Mouse (Mus musculus): ENCODE measurements at regions not wholly inside any gene's neighbourhood (a gene's known extent, or its start where the extent isn't known, plus 50 kb on each side); places are given as distances from the start of the nearest gene placed in this dataset.

DNA sequence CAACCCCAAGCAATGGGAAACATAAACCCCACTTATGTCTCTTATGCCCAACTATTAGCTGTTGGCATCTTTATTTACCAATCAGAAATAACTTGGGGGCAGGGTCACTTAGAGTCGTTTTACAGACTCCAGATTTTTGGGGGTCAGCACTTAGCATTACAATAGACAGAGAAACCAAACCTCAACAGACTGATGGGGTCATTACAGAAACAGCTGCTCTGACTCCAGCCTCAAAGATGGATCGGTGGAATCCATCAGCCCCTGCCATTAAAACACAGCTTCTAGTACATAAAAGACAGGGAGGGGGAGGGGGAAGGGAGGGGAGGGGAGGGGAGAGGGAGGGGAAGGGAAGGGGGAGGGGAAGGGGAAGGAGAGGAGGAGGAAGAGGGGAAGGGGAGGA lies 69.9 kb upstream of the Gm47985 start:
- H3K27ac ChIP-seq, result no peak overlapping the region
- no peak for TF ChIP-seq CTCF (conservative IDR thresholded peaks at IDR 0.05)

DNA sequence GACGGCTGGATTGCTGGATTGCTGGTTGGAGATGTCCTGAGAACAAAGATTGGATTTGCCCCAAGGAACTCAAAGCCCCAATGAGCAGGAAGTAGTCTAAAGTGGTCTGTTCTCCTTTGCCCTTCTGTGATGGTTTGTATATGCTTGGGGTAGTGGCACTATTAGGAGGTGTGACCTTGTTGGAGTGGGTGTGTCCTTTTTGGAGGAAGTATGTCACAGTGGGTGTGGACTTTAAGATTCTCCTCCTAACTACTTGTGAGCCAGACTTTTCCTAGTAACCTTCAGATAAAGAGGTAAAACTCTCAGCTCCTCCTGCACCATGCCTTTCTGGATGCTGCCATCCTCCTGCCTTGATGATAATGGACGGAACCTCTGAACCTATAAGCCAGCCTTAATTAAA lies 69.1 kb upstream of the Gm47985 start:
- H3K4me3 ChIP-seq, result no peak overlapping the region
- no peak overlapping the region for H3K27ac ChIP-seq
- no peak for DNase-seq (ENCODE audit: low spot score in 2 of 2)
- no peak for TF ChIP-seq CTCF (conservative IDR thresholded peaks at IDR 0.05)

More for the DNA sequence above, 69.9 kb upstream of the Gm47985 start:
- DNase-seq (ENCODE audit: low spot score in 2 of 2), result no peak
- no peak overlapping the region for H3K4me3 ChIP-seq

DNA sequence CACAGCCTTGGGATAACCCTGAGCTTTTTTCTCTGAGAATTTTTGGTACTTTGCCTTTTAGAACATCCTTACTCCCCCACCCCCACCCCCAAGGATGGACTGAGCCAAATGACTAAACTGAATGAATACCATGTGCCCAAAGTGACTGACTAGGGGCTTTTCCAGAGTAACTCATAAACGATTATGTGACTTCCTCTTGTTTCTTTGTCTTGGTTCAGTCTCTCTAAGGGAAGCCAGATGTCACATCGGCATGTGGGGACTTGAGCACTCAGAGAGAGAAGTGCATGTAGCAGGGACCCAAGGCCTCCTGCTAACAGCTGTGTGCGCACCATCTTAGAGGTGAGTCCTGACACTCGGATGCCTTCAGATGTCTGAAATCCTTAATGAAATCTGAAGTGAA lies 63.8 kb upstream of the Gm47985 start:
- H3K4me3 ChIP-seq, result no peak overlapping the region
- no peak overlapping the region for H3K27ac ChIP-seq
- no peak for DNase-seq (ENCODE audit: low spot score in 2 of 2)
- TF ChIP-seq CTCF (conservative IDR thresholded peaks at IDR 0.05), result no peak

DNA sequence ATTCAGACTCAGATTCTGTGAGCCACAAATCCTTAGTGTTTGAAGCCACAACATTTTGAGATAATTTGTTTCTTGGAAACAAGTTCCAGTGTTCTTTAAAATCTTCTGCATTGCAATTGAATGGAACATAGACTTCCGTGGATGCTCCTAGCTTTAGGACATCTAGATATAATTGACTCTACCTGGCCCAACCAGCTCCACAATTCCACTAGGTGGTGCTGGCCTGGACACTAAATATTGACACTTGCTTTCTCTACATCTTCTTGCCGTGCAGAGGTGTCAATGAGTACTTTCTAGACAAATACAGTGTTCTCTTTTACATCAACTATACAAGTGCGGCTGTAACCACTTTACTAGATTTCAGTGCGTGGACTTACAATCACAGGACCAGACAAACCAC lies 63.4 kb upstream of the Gm47985 start:
- H3K27ac ChIP-seq, result no peak overlapping the region
- no peak overlapping the region for H3K4me3 ChIP-seq
- 0 out of 2 replicates have a peak, but pooled peaks have one; percentile 14 for TF ChIP-seq CTCF (conservative IDR thresholded peaks at IDR 0.05)
- DNase-seq (ENCODE audit: low spot score in 2 of 2), result no peak

DNA sequence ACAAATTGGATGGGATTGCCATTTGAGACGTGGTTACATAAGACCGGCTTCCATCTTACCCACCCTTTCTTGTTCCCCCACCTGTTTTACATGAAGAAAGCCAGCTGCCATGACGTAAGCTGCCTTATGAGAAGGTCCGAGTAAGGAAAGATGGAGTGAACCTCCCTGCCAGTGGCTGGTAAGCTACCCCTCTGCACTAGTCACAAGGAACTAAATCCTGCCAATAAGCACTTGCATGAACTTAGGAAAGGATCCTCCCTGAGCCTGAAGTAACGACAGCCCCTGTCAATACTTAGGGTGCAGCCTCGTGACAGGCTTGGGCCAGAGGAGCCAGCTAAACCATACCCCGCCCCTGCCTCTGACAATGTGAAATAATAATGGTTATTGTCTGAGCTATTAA lies 62.8 kb upstream of the Gm47985 start:
- TF ChIP-seq CTCF (conservative IDR thresholded peaks at IDR 0.05), result no peak
- H3K27ac ChIP-seq, result no peak overlapping the region
- no peak for DNase-seq (ENCODE audit: low spot score in 2 of 2)
- H3K4me3 ChIP-seq, result no peak overlapping the region

DNA sequence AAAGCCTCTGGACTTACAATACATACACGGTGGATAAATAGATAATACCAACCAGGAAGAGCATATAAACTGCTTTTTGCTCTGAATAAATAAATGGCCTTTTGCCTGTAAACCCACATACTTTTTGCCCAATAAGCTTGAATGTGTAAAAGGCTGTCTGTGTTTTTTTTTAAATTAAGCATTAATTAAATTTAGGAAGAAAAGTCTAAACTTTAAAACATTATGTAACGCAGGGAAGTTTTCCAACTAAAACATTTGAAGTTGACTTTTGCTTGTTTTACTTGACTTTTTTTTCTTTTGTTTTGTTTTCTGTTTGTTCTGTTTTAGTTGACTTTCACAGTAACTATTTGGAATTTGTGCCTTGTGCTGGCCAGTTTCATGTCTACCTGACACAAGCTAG lies 60.7 kb upstream of the Gm47985 start:
- Histone ChIP-seq H3K27ac (no peak overlapping the region), H3K4me3 (no peak overlapping the region)
- no peak for DNase-seq (ENCODE audit: low spot score in 2 of 2)
- no peak for TF ChIP-seq CTCF (conservative IDR thresholded peaks at IDR 0.05)

DNA sequence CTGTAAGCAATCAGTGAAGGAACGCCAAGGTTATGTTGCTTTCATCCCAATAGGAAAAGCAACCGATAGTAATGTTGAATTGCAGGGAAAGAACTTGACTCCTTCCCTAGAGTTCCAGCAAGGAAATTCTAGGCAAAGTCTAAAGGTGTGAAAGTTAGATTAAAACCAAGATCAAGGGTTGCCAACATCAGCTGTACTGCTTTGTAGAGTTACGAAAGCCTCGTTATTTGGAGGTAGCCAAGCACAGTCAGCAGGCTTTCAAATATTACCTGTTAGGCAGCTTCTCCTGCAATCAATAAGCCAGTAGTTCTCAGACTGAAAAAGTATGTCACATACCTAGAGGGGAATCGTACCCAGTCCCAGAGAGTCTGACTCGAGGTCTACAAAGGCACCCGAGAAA lies 58.4 kb upstream of the Gm47985 start:
- no peak for DNase-seq (ENCODE audit: low spot score in 2 of 2)
- Histone ChIP-seq H3K4me3 (no peak overlapping the region), H3K27ac (no peak overlapping the region)
- no peak for TF ChIP-seq CTCF (conservative IDR thresholded peaks at IDR 0.05)

DNA sequence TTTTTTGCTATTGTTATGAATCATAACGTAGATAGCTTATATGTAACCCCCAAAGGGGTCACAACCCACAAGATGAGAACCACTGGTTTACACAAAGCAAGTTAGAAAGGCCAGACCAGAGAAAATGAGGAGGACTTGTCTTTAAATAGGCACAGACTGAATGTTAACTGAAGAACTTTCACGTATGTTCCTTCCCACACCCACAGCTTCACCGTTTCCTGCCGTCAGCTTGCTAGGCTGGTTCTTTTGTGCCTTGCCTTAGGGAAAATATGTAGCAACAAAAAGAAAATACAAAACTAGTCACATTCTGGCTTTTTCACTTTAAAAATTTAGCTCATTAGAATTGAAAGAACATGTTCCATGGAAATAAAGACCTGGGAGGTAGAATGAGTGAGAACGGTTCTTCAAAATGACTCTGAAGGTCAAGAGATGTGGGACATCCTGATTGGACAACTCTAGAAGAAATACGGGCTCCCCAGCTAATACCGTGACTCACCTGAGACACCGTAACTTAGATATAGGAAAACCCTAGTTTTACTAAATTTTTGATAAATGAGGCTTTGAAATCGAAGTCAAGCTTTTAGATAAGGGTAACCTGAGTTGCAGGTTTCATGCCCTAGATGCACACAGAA lies 57.2 kb upstream of the Gm47985 start:
- Histone ChIP-seq H3K4me3 (no peak overlapping the region), H3K27ac (no peak overlapping the region)
- no peak for DNase-seq (ENCODE audit: low spot score in 2 of 2)

DNA sequence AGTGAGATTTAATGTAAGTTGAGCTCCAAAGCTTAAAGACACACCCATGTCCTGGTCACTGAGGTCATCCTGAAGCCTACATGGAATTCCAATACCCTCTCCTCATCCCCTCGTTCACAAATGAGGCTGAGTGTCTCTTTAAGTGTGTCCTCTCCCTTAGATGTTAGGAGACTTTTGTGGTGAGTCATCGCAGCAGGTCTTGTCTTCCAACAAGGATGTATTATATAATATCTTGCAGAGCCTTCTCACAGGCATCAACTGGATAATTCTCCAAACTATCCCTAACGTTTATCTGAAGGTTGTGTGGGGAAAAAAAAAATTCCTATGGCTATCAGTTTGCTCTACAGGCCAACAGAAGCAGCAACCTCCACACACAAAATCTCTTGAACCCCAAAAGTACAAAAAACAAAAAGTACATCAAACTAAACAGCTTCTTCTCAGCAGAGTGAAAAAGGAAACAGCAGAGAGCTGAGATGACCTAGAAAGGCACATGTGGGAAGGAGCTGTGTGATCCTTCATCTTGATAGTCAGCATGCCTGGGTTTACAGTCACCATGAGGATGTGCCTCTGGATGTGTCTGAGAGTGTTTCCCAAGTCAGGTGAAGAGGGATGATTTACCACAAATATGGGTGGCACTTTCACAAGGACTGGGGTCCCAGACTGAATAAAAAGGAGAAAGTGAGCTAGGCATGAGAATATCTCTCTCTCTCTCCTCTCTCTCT lies 56.4 kb upstream of the Gm47985 start:
- DNase-seq (ENCODE audit: low spot score in 2 of 2), result no peak
- Histone ChIP-seq H3K27ac (no peak overlapping the region), H3K4me3 (no peak overlapping the region)
- TF ChIP-seq CTCF (conservative IDR thresholded peaks at IDR 0.05), result no peak

More for the DNA sequence above, 57.2 kb upstream of the Gm47985 start:
- no peak for TF ChIP-seq CTCF (conservative IDR thresholded peaks at IDR 0.05)

DNA sequence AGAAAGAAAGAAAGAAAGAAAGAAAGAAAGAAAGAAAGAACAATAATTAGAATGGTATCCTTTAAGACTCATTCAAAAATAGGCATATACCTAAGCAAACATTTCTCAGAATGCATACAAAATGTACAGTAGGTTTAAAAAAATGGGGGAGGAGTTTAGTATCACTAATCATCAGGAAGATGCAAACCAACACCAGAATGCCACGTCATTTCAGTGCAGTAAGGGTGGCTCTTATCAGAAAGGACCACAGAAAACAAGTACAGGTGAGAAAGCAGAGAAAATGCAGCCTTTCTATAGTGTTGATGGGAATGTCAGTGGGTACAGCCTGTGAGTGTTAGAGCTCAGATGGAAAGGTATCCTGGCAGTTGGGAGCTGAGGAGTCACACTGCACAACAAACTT lies 55.6 kb upstream of the Gm47985 start:
- no peak overlapping the region for H3K27ac ChIP-seq
- TF ChIP-seq CTCF (conservative IDR thresholded peaks at IDR 0.05), result no peak
- DNase-seq (ENCODE audit: low spot score in 2 of 2), result no peak
- H3K4me3 ChIP-seq, result no peak overlapping the region

DNA sequence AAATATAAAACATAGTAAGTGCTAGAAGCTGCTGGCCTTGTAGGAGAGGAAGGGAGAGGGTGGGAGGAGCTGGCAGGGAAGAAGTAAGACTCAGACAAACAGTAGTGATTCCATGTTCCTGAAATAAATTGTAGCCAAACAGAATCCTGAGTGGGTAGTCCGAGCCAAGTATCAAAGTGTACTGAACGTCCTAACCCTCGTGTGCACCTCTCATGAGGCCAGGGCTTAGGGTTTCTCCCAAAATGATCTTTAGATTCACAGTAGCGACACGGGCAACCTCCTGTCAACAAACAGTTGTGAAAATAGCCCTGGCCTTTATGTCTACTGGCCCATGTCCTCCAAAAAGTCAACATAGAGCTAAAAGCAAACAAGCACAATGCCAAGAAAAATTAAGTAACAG lies 54.3 kb upstream of the Gm47985 start:
- Histone ChIP-seq H3K27ac (no peak overlapping the region), H3K4me3 (no peak overlapping the region)
- no peak for TF ChIP-seq CTCF (conservative IDR thresholded peaks at IDR 0.05)
- DNase-seq (ENCODE audit: low spot score in 2 of 2), result no peak

DNA sequence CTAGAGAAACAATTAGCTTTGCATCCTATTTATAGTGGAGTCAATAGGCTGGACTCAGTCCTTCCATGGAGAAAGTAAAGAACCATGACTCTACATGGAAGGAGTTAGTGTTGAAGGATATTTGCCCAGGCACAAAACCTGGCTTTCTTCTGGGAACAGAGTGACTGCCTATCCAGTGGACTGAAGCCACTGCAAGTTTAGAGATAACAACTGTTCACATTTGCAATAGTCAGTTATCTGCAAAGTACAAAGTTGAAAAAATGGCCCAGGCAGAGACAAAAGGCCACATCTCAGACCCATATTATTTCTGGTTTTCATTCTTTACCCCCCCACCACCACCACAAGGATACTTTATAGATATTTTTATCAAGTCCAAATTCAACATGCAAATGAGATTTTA lies 53.4 kb upstream of the Gm47985 start:
- no peak for DNase-seq (ENCODE audit: low spot score in 2 of 2)
- Histone ChIP-seq H3K4me3 (no peak overlapping the region), H3K27ac (no peak overlapping the region)
- TF ChIP-seq CTCF (conservative IDR thresholded peaks at IDR 0.05), result no peak

DNA sequence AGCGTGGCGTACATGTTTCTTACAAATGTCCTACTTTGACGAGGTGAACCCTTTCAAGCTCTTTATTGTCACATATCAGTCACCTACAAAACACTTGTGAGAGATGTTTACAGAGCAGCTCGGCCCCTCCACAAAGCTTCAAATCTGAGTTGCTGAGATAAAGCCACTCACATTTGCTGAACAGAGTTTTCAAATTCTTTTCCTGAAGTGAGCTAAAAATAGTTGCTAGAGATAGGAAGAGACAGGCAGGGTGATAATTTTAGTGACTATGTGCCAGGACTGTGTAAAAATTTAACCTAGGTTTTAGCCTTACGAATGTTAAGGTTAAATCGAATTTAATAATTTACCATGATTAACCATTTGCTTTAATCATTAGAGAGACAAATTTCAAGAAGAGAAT lies 52.3 kb upstream of the Gm47985 start:
- no peak for DNase-seq (ENCODE audit: low spot score in 2 of 2)
- Histone ChIP-seq H3K27ac (no peak overlapping the region), H3K4me3 (no peak overlapping the region)
- TF ChIP-seq CTCF (conservative IDR thresholded peaks at IDR 0.05), result no peak

Measured in layer of hippocampus, adult 2 months (tissue).